Mouse (Mus musculus): ENCODE results near the gene Ccdc71l.

GRCm38 (mm10) chr12:32348493-32348892, 30.0 kb upstream of the Ccdc71l start:
- TF ChIP-seq CTCF (IDR thresholded peaks at IDR 0.05; ENCODE audit: low read depth, low read length) (no peak), GATA1 (IDR thresholded peaks at IDR 0.05; ENCODE audit: borderline replicate concordance, low read length) (no peak), POLR2AphosphoS5 (IDR thresholded peaks at IDR 0.05; ENCODE audit: insufficient replicate concordance, low read depth, low read length) (no peak)

All from G1E (cell line).